Mouse (Mus musculus): ENCODE results near the gene Clhc1. TPM values are rescaled to one million over a fixed set of nuclear protein-coding genes. Genes with fewer than 3 reads are reported as not detected.

Clhc1 gene
- polyA plus RNA-seq, 1 experiment from 2014 or later: 0.07 TPM

- Histone ChIP-seq H3K9me3 (replicated peaks; ENCODE audit: control insufficient read depth, low read length) (no peaks in the 10 kb centered on the region), H3K9ac (ENCODE audit: low read depth, low read length) (no peak overlapping the region), H3K4me1 (ENCODE audit: control insufficient read depth, insufficient read depth, low read length) (no peaks in the 10 kb centered on the region), H3K36me3 (ENCODE audit: control insufficient read depth, insufficient read depth, low read length) (no peaks in the 10 kb centered on the region), H3K4me2 (no peak overlapping the region), H3K27me3 (ENCODE audit: control insufficient read depth, insufficient read depth, low read length) (no peaks in the 10 kb centered on the region), H3K27ac (ENCODE audit: low read depth, low read length) (no peak overlapping the region), H3K4me3 (ENCODE audit: low read depth, low read length) (no peak overlapping the region)
- no peak for ATAC-seq (replicated peaks; ENCODE audit: insufficient number of reproducible peaks, low FRiP score, low TSS enrichment)
Observed at GRCm38 (mm10) chr11:29597159-29597558, 49.4 kb downstream of the Clhc1 start.

- H3K9ac ChIP-seq (ENCODE audit: low read depth, low read length): no peak overlapping the region
- no peak for ATAC-seq (replicated peaks; ENCODE audit: insufficient number of reproducible peaks, low FRiP score, low TSS enrichment)
- H3K4me2 ChIP-seq: no peak overlapping the region
- H3K36me3 ChIP-seq (ENCODE audit: control insufficient read depth, insufficient read depth, low read length): no peaks in the 10 kb centered on the region
- H3K9me3 ChIP-seq (replicated peaks; ENCODE audit: control insufficient read depth, low read length): no peaks in the 10 kb centered on the region
- no peak overlapping the region for H3K4me3 ChIP-seq (ENCODE audit: low read depth, low read length)
- no peak overlapping the region for H3K27ac ChIP-seq (ENCODE audit: low read depth, low read length)
- H3K27me3 ChIP-seq (ENCODE audit: control insufficient read depth, insufficient read depth, low read length): no peaks in the 10 kb centered on the region
- H3K4me1 ChIP-seq (ENCODE audit: control insufficient read depth, insufficient read depth, low read length): no peaks in the 10 kb centered on the region
Observed at GRCm38 (mm10) chr11:29599000-29599399, 51.2 kb downstream of the Clhc1 start.

- H3K36me3 ChIP-seq (ENCODE audit: control insufficient read depth, insufficient read depth, low read length): no peaks in the 10 kb centered on the region
- no peak for ATAC-seq (replicated peaks; ENCODE audit: insufficient number of reproducible peaks, low FRiP score, low TSS enrichment)
- H3K4me2 ChIP-seq: no peak overlapping the region
- no peaks in the 10 kb centered on the region for H3K27me3 ChIP-seq (ENCODE audit: control insufficient read depth, insufficient read depth, low read length)
- no peaks in the 10 kb centered on the region for H3K9me3 ChIP-seq (replicated peaks; ENCODE audit: control insufficient read depth, low read length)
- no peak overlapping the region for H3K4me3 ChIP-seq (ENCODE audit: low read depth, low read length)
- H3K9ac ChIP-seq (ENCODE audit: low read depth, low read length): no peak overlapping the region
- 53% methylated on average over 2 of the region's 2 CpGs for WGBS (ENCODE audit: insufficient replicate concordance)
- H3K27ac ChIP-seq (ENCODE audit: low read depth, low read length): no peak overlapping the region
- H3K4me1 ChIP-seq (ENCODE audit: control insufficient read depth, insufficient read depth, low read length): no peaks in the 10 kb centered on the region
Observed at GRCm38 (mm10) chr11:29603581-29603980, 55.8 kb downstream of the Clhc1 start.

- no peaks in the 10 kb centered on the region for H3K4me1 ChIP-seq (ENCODE audit: control insufficient read depth, insufficient read depth, low read length)
- ATAC-seq (replicated peaks; ENCODE audit: insufficient number of reproducible peaks, low FRiP score, low TSS enrichment): no peak
- H3K27ac ChIP-seq (ENCODE audit: low read depth, low read length): no peak overlapping the region
- no peaks in the 10 kb centered on the region for H3K27me3 ChIP-seq (ENCODE audit: control insufficient read depth, insufficient read depth, low read length)
- H3K36me3 ChIP-seq (ENCODE audit: control insufficient read depth, insufficient read depth, low read length): no peaks in the 10 kb centered on the region
- no peak overlapping the region for H3K9ac ChIP-seq (ENCODE audit: low read depth, low read length)
- no peak overlapping the region for H3K4me2 ChIP-seq
- no peaks in the 10 kb centered on the region for H3K9me3 ChIP-seq (replicated peaks; ENCODE audit: control insufficient read depth, low read length)
- no peak overlapping the region for H3K4me3 ChIP-seq (ENCODE audit: low read depth, low read length)
- 74% methylated on average over 2 of the region's 2 CpGs for WGBS (ENCODE audit: insufficient replicate concordance)
Observed at GRCm38 (mm10) chr11:29607465-29607990, 59.8 kb downstream of the Clhc1 start.

GRCm38 (mm10) chr11:29609756-29610468 lies 62.2 kb downstream of the Clhc1 start:
- H3K27ac ChIP-seq (ENCODE audit: low read depth, low read length): no peak overlapping the region
- H3K36me3 ChIP-seq (ENCODE audit: control insufficient read depth, insufficient read depth, low read length): no peaks in the 10 kb centered on the region
- H3K9me3 ChIP-seq (replicated peaks; ENCODE audit: control insufficient read depth, low read length): no peaks in the 10 kb centered on the region
- ATAC-seq (replicated peaks; ENCODE audit: insufficient number of reproducible peaks, low FRiP score, low TSS enrichment): no peak
- no peak overlapping the region for H3K4me3 ChIP-seq (ENCODE audit: low read depth, low read length)
- 54% methylated on average over 5 of the region's 5 CpGs for WGBS (ENCODE audit: insufficient replicate concordance)
- H3K27me3 ChIP-seq (ENCODE audit: control insufficient read depth, insufficient read depth, low read length): no peaks in the 10 kb centered on the region
- no peaks in the 10 kb centered on the region for H3K4me1 ChIP-seq (ENCODE audit: control insufficient read depth, insufficient read depth, low read length)
- no peak overlapping the region for H3K4me2 ChIP-seq
- H3K9ac ChIP-seq (ENCODE audit: low read depth, low read length): no peak overlapping the region

- Histone ChIP-seq H3K4me2 (no peak overlapping the region), H3K27ac (ENCODE audit: low read depth, low read length) (no peak overlapping the region), H3K9me3 (replicated peaks; ENCODE audit: control insufficient read depth, low read length) (no peaks in the 10 kb centered on the region), H3K9ac (ENCODE audit: low read depth, low read length) (no peak overlapping the region), H3K4me3 (ENCODE audit: low read depth, low read length) (no peak overlapping the region), H3K27me3 (ENCODE audit: control insufficient read depth, insufficient read depth, low read length) (no peaks in the 10 kb centered on the region), H3K36me3 (ENCODE audit: control insufficient read depth, insufficient read depth, low read length) (no peaks in the 10 kb centered on the region), H3K4me1 (ENCODE audit: control insufficient read depth, insufficient read depth, low read length) (no peaks in the 10 kb centered on the region)
- no peak for ATAC-seq (replicated peaks; ENCODE audit: insufficient number of reproducible peaks, low FRiP score, low TSS enrichment)
Observed at GRCm38 (mm10) chr11:29612007-29612406, 64.3 kb downstream of the Clhc1 start.

GRCm38 (mm10) chr11:29613185-29613735 lies 65.5 kb downstream of the Clhc1 start:
- H3K4me2 ChIP-seq: no peak overlapping the region
- WGBS (ENCODE audit: insufficient replicate concordance): 84% methylated on average over 4 of the region's 4 CpGs

GRCm38 (mm10) chr11:29614217-29614924 lies 66.6 kb downstream of the Clhc1 start:
- Histone ChIP-seq H3K27ac (ENCODE audit: low read depth, low read length) (no peak overlapping the region), H3K4me3 (ENCODE audit: low read depth, low read length) (no peak overlapping the region), H3K36me3 (ENCODE audit: control insufficient read depth, insufficient read depth, low read length) (no peaks in the 10 kb centered on the region), H3K9me3 (replicated peaks; ENCODE audit: control insufficient read depth, low read length) (no peaks in the 10 kb centered on the region), H3K27me3 (ENCODE audit: control insufficient read depth, insufficient read depth, low read length) (no peaks in the 10 kb centered on the region), H3K4me1 (ENCODE audit: control insufficient read depth, insufficient read depth, low read length) (no peaks in the 10 kb centered on the region), H3K4me2 (no peak overlapping the region), H3K9ac (ENCODE audit: low read depth, low read length) (no peak overlapping the region)
- ATAC-seq (replicated peaks; ENCODE audit: insufficient number of reproducible peaks, low FRiP score, low TSS enrichment): no peak
- 77% methylated on average over 6 of the region's 6 CpGs for WGBS (ENCODE audit: insufficient replicate concordance)

More at GRCm38 (mm10) chr11:29613185-29613735, 65.5 kb downstream of the Clhc1 start:
- Histone ChIP-seq H3K27ac (ENCODE audit: low read depth, low read length) (no peak overlapping the region), H3K27me3 (ENCODE audit: control insufficient read depth, insufficient read depth, low read length) (no peaks in the 10 kb centered on the region), H3K4me1 (ENCODE audit: control insufficient read depth, insufficient read depth, low read length) (no peaks in the 10 kb centered on the region), H3K9me3 (replicated peaks; ENCODE audit: control insufficient read depth, low read length) (no peaks in the 10 kb centered on the region), H3K36me3 (ENCODE audit: control insufficient read depth, insufficient read depth, low read length) (no peaks in the 10 kb centered on the region), H3K9ac (ENCODE audit: low read depth, low read length) (no peak overlapping the region), H3K4me3 (ENCODE audit: low read depth, low read length) (no peak overlapping the region)
- no peak for ATAC-seq (replicated peaks; ENCODE audit: insufficient number of reproducible peaks, low FRiP score, low TSS enrichment)

Measured in heart, embryonic 11.5 days (tissue).